Mouse (Mus musculus) liver, adult 2 months (tissue): Measurements from ENCODE around the gene Ecpas. TPM values are rescaled to one million over a fixed set of nuclear protein-coding genes. Genes with fewer than 3 reads are reported as not detected.

ENCODE experiments used
- DNase-seq: peaks from one replicate; pipeline ENCODE4 v3.0.0-alpha.2; 2011; ENCODE audit warnings: low read depth, low spot score; ENCODE audit errors: extremely low read depth
- H3K27ac ChIP-seq: fragments of 200-500 bp; replicated peaks from 2 replicates; pipeline ENCODE4 v1.5.1; 2012; ENCODE audit warnings: low read depth, mild to moderate bottlenecking, control low read depth, inconsistent platforms, low read length; ENCODE audit not compliant: insufficient read depth
- H3K27me3 ChIP-seq: fragments of 200-500 bp; 2 replicates; pipeline ENCODE4 v1.6.1; 2012; ENCODE audit warnings: mild to moderate bottlenecking, moderate library complexity, low read length, inconsistent platforms; ENCODE audit not compliant: control insufficient read depth, insufficient read depth
- H3K36me3 ChIP-seq: fragments of 200-500 bp; 2 replicates; pipeline ENCODE4 v1.6.1; 2012; ENCODE audit warnings: low read length, inconsistent platforms; ENCODE audit not compliant: control insufficient read depth, insufficient read depth
- H3K4me1 ChIP-seq: fragments of 200-500 bp; 2 replicates; pipeline ENCODE4 v1.6.1; 2011; ENCODE audit warnings: low read length; ENCODE audit not compliant: control insufficient read depth, insufficient read depth
- H3K4me3 ChIP-seq: fragments of 200-500 bp; 2 replicates; pipeline ENCODE4 v1.5.1; 2011; ENCODE audit warnings: low read depth, mild to moderate bottlenecking, control low read depth, low read length, moderate library complexity; ENCODE audit not compliant: insufficient read depth
- H3K79me2 ChIP-seq: fragments of 200-500 bp; 2 replicates; pipeline ENCODE4 v1.6.1; 2012; ENCODE audit warnings: inconsistent platforms, mild to moderate bottlenecking, low read length, moderate library complexity; ENCODE audit not compliant: control insufficient read depth, insufficient read depth
- H3K9ac ChIP-seq: fragments of 200-500 bp; 2 replicates; pipeline ENCODE4 v1.6.1; 2012; ENCODE audit warnings: low read depth, mild to moderate bottlenecking, control low read depth, inconsistent platforms, low read length
- CTCF ChIP-seq: fragments of 200-500 bp; IDR thresholded peaks from 2 replicates; pipeline ENCODE4 v1.5.1; 2011; ENCODE audit warnings: low read depth, low read length, control low read depth
- POLR2A ChIP-seq: fragments of 200-500 bp; IDR thresholded peaks from 2 replicates; pipeline ENCODE4 v1.6.1; 2011; ENCODE audit warnings: low read length, control low read depth; ENCODE audit not compliant: insufficient read depth; ENCODE audit errors: extremely low read depth
- WGBS: fragments of 180-500 bp; shearing (Covaris S2); methylation state at CpG from one replicate; pipeline ENCODE4 v1.1.7; 2018; 5-methylcytosine and 5-hydroxymethylcytosine counted together
- polyA plus RNA-seq: library from polyadenylated mRNA; depleted of rRNA; stranded (reverse); fragments of >200 nt; gene quantifications from 2 replicates; pipeline ENCODE4 v1.2.3, GENCODE M21; 2012
- total RNA-seq: library from RNA; depleted of rRNA; stranded (reverse); fragments of >200 nt; gene quantifications from 2 replicates; pipeline ENCODE4 v1.2.3, GENCODE M21; 2014

Gene Ecpas
- total and polyA plus RNA-seq, 2 experiments = 10.8 to 53.3 TPM

GRCm38 (mm10) chr4:58887626-58888025, 24.9 kb downstream of the Ecpas start:
- Histone ChIP-seq H3K27ac (no peak overlapping the region), H3K27me3 (no peaks in the 10 kb centered on the region), H3K79me2 (peaks cover 17% of the 10 kb centered on the region), H3K4me1 (peaks cover 7% of the 10 kb centered on the region), H3K4me3 (no peak overlapping the region), H3K9ac (no peak overlapping the region), H3K36me3 (no peaks in the 10 kb centered on the region; the same call in 1 of the 2 replicates)
- WGBS = 50% methylated on average over 3 of the region's 3 CpGs
- peak; percentile 51 for DNase-seq
- TF ChIP-seq CTCF = no peak
- TF ChIP-seq POLR2A = no peak

GRCm38 (mm10) chr4:58886778-58887177, 25.8 kb downstream of the Ecpas start:
- WGBS = 92% methylated on average over 3 of the region's 3 CpGs
- no peak for DNase-seq
- Histone ChIP-seq H3K9ac (no peak overlapping the region), H3K36me3 (no peaks in the 10 kb centered on the region; the same call in 1 of the 2 replicates), H3K4me3 (no peak overlapping the region), H3K27me3 (no peaks in the 10 kb centered on the region), H3K4me1 (peaks cover 7% of the 10 kb centered on the region), H3K27ac (no peak overlapping the region), H3K79me2 (peaks cover 18% of the 10 kb centered on the region)
- no peak for TF ChIP-seq CTCF
- TF ChIP-seq POLR2A = no peak

- H3K27me3 ChIP-seq = no peaks in the 10 kb centered on the region
- 89% methylated on average over 5 of the region's 5 CpGs for WGBS
- no peak overlapping the region for H3K27ac ChIP-seq
- H3K79me2 ChIP-seq = peaks cover 17% of the 10 kb centered on the region
- no peak for DNase-seq
- no peak overlapping the region for H3K9ac ChIP-seq
- no peak for TF ChIP-seq CTCF
- TF ChIP-seq POLR2A = no peak
- H3K36me3 ChIP-seq = no peaks in the 10 kb centered on the region; the same call in 1 of the 2 replicates
- peaks cover 7% of the 10 kb centered on the region for H3K4me1 ChIP-seq
- H3K4me3 ChIP-seq = no peak overlapping the region
Measured at GRCm38 (mm10) chr4:58885341-58885740, 27.2 kb downstream of the Ecpas start.

DNA sequence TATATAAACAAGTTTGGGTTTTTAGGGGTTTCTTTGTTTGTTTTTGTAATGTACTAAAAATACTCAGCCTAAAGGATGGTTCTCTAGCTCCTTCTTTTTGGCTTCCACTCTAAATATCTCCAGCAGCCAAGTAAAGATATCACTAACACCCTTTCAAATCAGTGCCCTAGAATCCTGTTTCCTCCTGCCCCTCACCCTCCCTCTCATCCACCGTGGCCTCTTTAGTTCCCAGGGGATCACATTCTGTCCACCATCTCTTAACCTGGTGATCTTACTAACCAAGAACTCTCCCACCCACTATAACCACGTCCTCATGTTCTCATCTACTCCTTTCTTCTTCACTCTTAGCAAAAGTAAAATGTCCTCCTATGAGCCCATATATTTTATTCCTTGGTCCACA, 28.7 kb downstream of the Ecpas start:
- H3K27ac ChIP-seq = no peak overlapping the region
- peaks cover 12% of the 10 kb centered on the region; the same call in 1 of the 2 replicates for H3K79me2 ChIP-seq
- DNase-seq = no peak
- peaks cover under 1% of the 10 kb centered on the region; the same call in 1 of the 2 replicates for H3K36me3 ChIP-seq
- no peak overlapping the region for H3K9ac ChIP-seq
- H3K27me3 ChIP-seq = no peaks in the 10 kb centered on the region
- WGBS = 82% methylated on average over 2 of the region's 2 CpGs
- H3K4me3 ChIP-seq = no peak overlapping the region
- peaks cover 7% of the 10 kb centered on the region for H3K4me1 ChIP-seq
- TF ChIP-seq CTCF (no peak), POLR2A (no peak)

- Histone ChIP-seq H3K4me1 (peaks cover 3% of the 10 kb centered on the region; the same call in 1 of the 2 replicates), H3K9ac (no peak overlapping the region), H3K4me3 (no peak overlapping the region), H3K27ac (no peak overlapping the region), H3K79me2 (no peaks in the 10 kb centered on the region; the same call in 1 of the 2 replicates), H3K36me3 (peaks cover 37% of the 10 kb centered on the region), H3K27me3 (no peaks in the 10 kb centered on the region)
- no peak for DNase-seq
- 89% methylated on average over 4 of the region's 4 CpGs for WGBS
- no peak for TF ChIP-seq POLR2A
- no peak for TF ChIP-seq CTCF
Measured at GRCm38 (mm10) chr4:58874373-58874772, 38.2 kb downstream of the Ecpas start.

DNA sequence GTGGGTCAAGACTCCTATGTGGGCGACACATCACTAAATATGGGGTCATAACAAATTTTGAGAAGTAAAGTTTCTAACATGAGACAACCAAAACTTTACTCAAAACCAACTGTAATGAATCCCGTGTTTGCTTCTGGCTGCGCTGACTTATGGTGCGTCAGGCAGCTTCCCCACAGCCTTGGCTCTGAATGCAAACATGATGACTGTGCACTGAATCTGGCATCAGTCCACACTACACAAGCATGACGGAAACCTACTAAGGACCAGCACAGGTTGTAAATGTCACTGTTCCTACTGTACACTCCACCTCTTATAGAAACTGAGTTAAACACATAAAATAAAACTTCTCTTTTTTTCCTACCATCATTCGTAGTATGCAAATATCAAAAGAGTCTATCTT, 45.3 kb downstream of the Ecpas start:
- H3K27ac ChIP-seq = no peak overlapping the region
- no peaks in the 10 kb centered on the region for H3K4me1 ChIP-seq
- TF ChIP-seq CTCF = no peak
- no peak for TF ChIP-seq POLR2A
- peaks cover 27% of the 10 kb centered on the region for H3K36me3 ChIP-seq
- no peaks in the 10 kb centered on the region; the same call in 1 of the 2 replicates for H3K79me2 ChIP-seq
- no peak overlapping the region for H3K9ac ChIP-seq
- DNase-seq = peak; percentile 60
- H3K27me3 ChIP-seq = no peaks in the 10 kb centered on the region
- H3K4me3 ChIP-seq = no peak overlapping the region
- WGBS = 82% methylated on average over 6 of the region's 6 CpGs
